Mouse (Mus musculus): ENCODE measurements around the gene Retreg3. TPM values are rescaled to one million over a fixed set of nuclear protein-coding genes. Genes with fewer than 3 reads are reported as not detected.

The Retreg3 gene
- total and polyA plus RNA-seq, 2 experiments = 46.3 to 61.2 TPM

GRCm38 (mm10) chr11:101103011-101103410, 16.7 kb downstream of the Retreg3 start:
- H3K27ac ChIP-seq (replicated peaks; ENCODE audit: insufficient read depth, low read depth, low read length) = no peak overlapping the region
- no peaks in the 10 kb centered on the region for H3K4me1 ChIP-seq (ENCODE audit: control insufficient read depth, insufficient read depth, low read length)
- DNase-seq (ENCODE audit: extremely low read depth, low read depth, low spot score) = no peak
- H3K9ac ChIP-seq (ENCODE audit: low read depth, low read length) = no peak overlapping the region
- WGBS = 87% methylated on average over 5 of the region's 5 CpGs
- H3K36me3 ChIP-seq (ENCODE audit: control insufficient read depth, insufficient read depth, low read length) = peaks cover 65% of the 10 kb centered on the region
- H3K79me2 ChIP-seq (ENCODE audit: control insufficient read depth, insufficient read depth, low read length) = peaks cover 6% of the 10 kb centered on the region; the same call in 1 of the 2 replicates
- no peaks in the 10 kb centered on the region for H3K27me3 ChIP-seq (ENCODE audit: control insufficient read depth, insufficient read depth, low read length)
- H3K4me3 ChIP-seq (ENCODE audit: insufficient read depth, low read depth, low read length) = no peak overlapping the region
- TF ChIP-seq CTCF (IDR thresholded peaks at IDR 0.05; ENCODE audit: low read depth, low read length) (no peak), POLR2A (IDR thresholded peaks at IDR 0.05; ENCODE audit: extremely low read depth, insufficient read depth, low read length) (no peak)

- Histone ChIP-seq H3K27ac (replicated peaks; ENCODE audit: insufficient read depth, low read depth, low read length) (no peak overlapping the region), H3K36me3 (ENCODE audit: control insufficient read depth, insufficient read depth, low read length) (peaks cover 52% of the 10 kb centered on the region)
Observed at GRCm38 (mm10) chr11:101098231-101098630, 21.5 kb downstream of the Retreg3 start.

GRCm38 (mm10) chr11:101095314-101096024, 24.2 kb downstream of the Retreg3 start, which contains the start of gene Psmc3ip:
TSS of gene Psmc3ip (minus strand) at chr11:101095436.
- Histone ChIP-seq H3K36me3 (ENCODE audit: control insufficient read depth, insufficient read depth, low read length) (peaks cover 48% of the 10 kb centered on the region), H3K27ac (replicated peaks; ENCODE audit: insufficient read depth, low read depth, low read length) (peak within 1 kb of the TSS; percentile 96), H3K27me3 (ENCODE audit: control insufficient read depth, insufficient read depth, low read length) (no peaks in the 10 kb centered on the region), H3K4me1 (ENCODE audit: control insufficient read depth, insufficient read depth, low read length) (no peaks in the 10 kb centered on the region), H3K79me2 (ENCODE audit: control insufficient read depth, insufficient read depth, low read length) (no peaks in the 10 kb centered on the region), H3K9ac (ENCODE audit: low read depth, low read length) (peak within 1 kb of the TSS; percentile 94), H3K4me3 (ENCODE audit: insufficient read depth, low read depth, low read length) (peak within 1 kb of the TSS; percentile 88)
- under 1% methylated on average over 43 of the region's 43 CpGs for WGBS
- DNase-seq (ENCODE audit: extremely low read depth, low read depth, low spot score) = peak; percentile 83
- TF ChIP-seq CTCF (IDR thresholded peaks at IDR 0.05; ENCODE audit: low read depth, low read length) (peak; percentile 87), POLR2A (IDR thresholded peaks at IDR 0.05; ENCODE audit: extremely low read depth, insufficient read depth, low read length) (0 out of 2 replicates have a peak, but pooled peaks have one; percentile 69)

More at GRCm38 (mm10) chr11:101098231-101098630, 21.5 kb downstream of the Retreg3 start:
- Histone ChIP-seq H3K4me1 (ENCODE audit: control insufficient read depth, insufficient read depth, low read length) (no peaks in the 10 kb centered on the region), H3K9ac (ENCODE audit: low read depth, low read length) (no peak overlapping the region), H3K4me3 (ENCODE audit: insufficient read depth, low read depth, low read length) (no peak overlapping the region), H3K27me3 (ENCODE audit: control insufficient read depth, insufficient read depth, low read length) (no peaks in the 10 kb centered on the region), H3K79me2 (ENCODE audit: control insufficient read depth, insufficient read depth, low read length) (no peaks in the 10 kb centered on the region)
- 93% methylated on average over 8 of the region's 8 CpGs for WGBS
- no peak for DNase-seq (ENCODE audit: extremely low read depth, low read depth, low spot score)
- no peak for TF ChIP-seq CTCF (IDR thresholded peaks at IDR 0.05; ENCODE audit: low read depth, low read length)
- TF ChIP-seq POLR2A (IDR thresholded peaks at IDR 0.05; ENCODE audit: extremely low read depth, insufficient read depth, low read length) = no peak

GRCm38 (mm10) chr11:101094930-101095313, 24.8 kb downstream of the Retreg3 start:
- H3K27me3 ChIP-seq (ENCODE audit: control insufficient read depth, insufficient read depth, low read length) = no peaks in the 10 kb centered on the region
- 4% methylated on average over 18 of the region's 18 CpGs for WGBS
- H3K27ac ChIP-seq (replicated peaks; ENCODE audit: insufficient read depth, low read depth, low read length) = no peak overlapping the region
- H3K4me1 ChIP-seq (ENCODE audit: control insufficient read depth, insufficient read depth, low read length) = no peaks in the 10 kb centered on the region
- no peaks in the 10 kb centered on the region for H3K79me2 ChIP-seq (ENCODE audit: control insufficient read depth, insufficient read depth, low read length)
- peak overlapping the region; percentile 36; the same call in 1 of the 2 replicates for H3K9ac ChIP-seq (ENCODE audit: low read depth, low read length)
- peak overlapping the region; percentile 43; the same call in 1 of the 2 replicates for H3K4me3 ChIP-seq (ENCODE audit: insufficient read depth, low read depth, low read length)
- TF ChIP-seq POLR2A (IDR thresholded peaks at IDR 0.05; ENCODE audit: extremely low read depth, insufficient read depth, low read length) = no peak
- DNase-seq (ENCODE audit: extremely low read depth, low read depth, low spot score) = no peak
- H3K36me3 ChIP-seq (ENCODE audit: control insufficient read depth, insufficient read depth, low read length) = peaks cover 48% of the 10 kb centered on the region

- DNase-seq (ENCODE audit: extremely low read depth, low read depth, low spot score) = no peak
- Histone ChIP-seq H3K36me3 (ENCODE audit: control insufficient read depth, insufficient read depth, low read length) (peaks cover 32% of the 10 kb centered on the region), H3K9ac (ENCODE audit: low read depth, low read length) (no peak overlapping the region), H3K4me3 (ENCODE audit: insufficient read depth, low read depth, low read length) (no peak overlapping the region), H3K27ac (replicated peaks; ENCODE audit: insufficient read depth, low read depth, low read length) (no peak overlapping the region), H3K4me1 (ENCODE audit: control insufficient read depth, insufficient read depth, low read length) (peaks cover 10% of the 10 kb centered on the region), H3K27me3 (ENCODE audit: control insufficient read depth, insufficient read depth, low read length) (no peaks in the 10 kb centered on the region), H3K79me2 (ENCODE audit: control insufficient read depth, insufficient read depth, low read length) (no peaks in the 10 kb centered on the region)
- 24% methylated on average over 1 of the region's 1 CpGs for WGBS
- no peak for TF ChIP-seq CTCF (IDR thresholded peaks at IDR 0.05; ENCODE audit: low read depth, low read length)
- no peak for TF ChIP-seq POLR2A (IDR thresholded peaks at IDR 0.05; ENCODE audit: extremely low read depth, insufficient read depth, low read length)
Observed at GRCm38 (mm10) chr11:101089931-101090330, 29.8 kb downstream of the Retreg3 start.

GRCm38 (mm10) chr11:101087682-101088055, 32.0 kb downstream of the Retreg3 start:
- H3K9ac ChIP-seq (ENCODE audit: low read depth, low read length) = peak overlapping the region; percentile 80
- H3K79me2 ChIP-seq (ENCODE audit: control insufficient read depth, insufficient read depth, low read length) = peaks cover 6% of the 10 kb centered on the region; the same call in 1 of the 2 replicates
- TF ChIP-seq POLR2A (IDR thresholded peaks at IDR 0.05; ENCODE audit: extremely low read depth, insufficient read depth, low read length) = no peak
- TF ChIP-seq CTCF (IDR thresholded peaks at IDR 0.05; ENCODE audit: low read depth, low read length) = no peak
- 3% methylated on average over 8 of the region's 8 CpGs for WGBS
- H3K27me3 ChIP-seq (ENCODE audit: control insufficient read depth, insufficient read depth, low read length) = no peaks in the 10 kb centered on the region
- H3K36me3 ChIP-seq (ENCODE audit: control insufficient read depth, insufficient read depth, low read length) = peaks cover 30% of the 10 kb centered on the region
- peak; percentile 77 for DNase-seq (ENCODE audit: extremely low read depth, low read depth, low spot score)
- peak overlapping the region; percentile 76 for H3K4me3 ChIP-seq (ENCODE audit: insufficient read depth, low read depth, low read length)
- peak overlapping the region; percentile 48 for H3K27ac ChIP-seq (replicated peaks; ENCODE audit: insufficient read depth, low read depth, low read length)
- peaks cover 15% of the 10 kb centered on the region for H3K4me1 ChIP-seq (ENCODE audit: control insufficient read depth, insufficient read depth, low read length)
